Mouse (Mus musculus): ENCODE data around the gene Thrsp. TPM values are rescaled to one million over a fixed set of nuclear protein-coding genes. Genes with fewer than 3 reads are reported as not detected.

The Thrsp gene
- polyA plus RNA-seq, 1 experiment from 2014 or later: 0.34 TPM

DNA sequence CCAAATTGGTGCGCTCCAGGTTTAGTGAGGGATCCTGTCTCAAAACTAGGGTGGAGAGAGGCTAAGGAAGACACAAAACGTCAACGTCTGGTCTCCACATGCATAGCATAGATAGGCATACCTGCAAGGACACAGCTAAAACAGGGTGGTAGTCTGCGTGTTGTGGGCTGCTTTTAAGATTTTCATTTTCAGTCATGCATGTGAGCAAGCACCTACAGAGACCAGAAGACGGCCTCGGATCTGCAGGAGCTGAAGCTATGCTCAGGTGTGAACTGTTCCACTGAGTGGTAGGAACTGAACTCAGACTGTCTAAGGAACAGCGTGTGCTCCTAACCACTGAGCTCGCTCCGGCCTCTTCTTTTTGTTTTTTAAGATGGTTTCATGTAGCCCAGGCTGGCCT lies 42.4 kb downstream of the Thrsp start:
- ATAC-seq (ENCODE audit: insufficient number of reproducible peaks, low FRiP score): no peak
- H3K4me2 ChIP-seq: no peak overlapping the region
- peaks cover 12% of the 10 kb centered on the region for H3K4me1 ChIP-seq (replicated peaks)
- H3K27ac ChIP-seq (ENCODE audit: poor library complexity, severe bottlenecking): no peak overlapping the region
- H3K9me3 ChIP-seq (replicated peaks): no peaks in the 10 kb centered on the region
- H3K36me3 ChIP-seq: peaks cover 54% of the 10 kb centered on the region
- H3K4me3 ChIP-seq: no peak overlapping the region
- no peaks in the 10 kb centered on the region for H3K27me3 ChIP-seq (replicated peaks)
- 90% methylated on average over 9 of the region's 9 CpGs for WGBS
- no peak overlapping the region for H3K9ac ChIP-seq

DNA sequence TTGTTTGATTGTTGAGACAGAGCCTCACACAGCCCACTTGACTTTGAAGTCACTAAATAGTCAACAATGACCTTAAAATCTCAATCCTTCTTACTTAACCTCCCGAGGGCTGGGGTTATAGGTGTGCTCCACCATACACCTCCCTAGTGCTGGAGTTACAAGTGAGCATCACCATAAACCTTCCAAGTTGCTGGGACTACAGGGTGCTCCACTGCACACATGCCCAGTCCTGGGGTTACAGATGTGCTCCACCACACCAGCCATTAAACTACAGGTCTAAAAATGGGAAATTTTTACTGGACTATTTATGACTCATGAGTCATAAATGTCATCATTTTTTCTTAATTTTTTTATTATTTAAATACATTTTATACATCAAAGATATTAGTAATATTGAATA lies 51.6 kb downstream of the Thrsp start:
- no peaks in the 10 kb centered on the region for H3K36me3 ChIP-seq
- H3K9me3 ChIP-seq (replicated peaks): no peaks in the 10 kb centered on the region
- peaks cover 2% of the 10 kb centered on the region for H3K4me1 ChIP-seq (replicated peaks)
- no peak overlapping the region for H3K4me3 ChIP-seq
- H3K27ac ChIP-seq (ENCODE audit: poor library complexity, severe bottlenecking): no peak overlapping the region
- no peaks in the 10 kb centered on the region for H3K27me3 ChIP-seq (replicated peaks)
- no peak overlapping the region for H3K9ac ChIP-seq
- 63% methylated on average over 1 of the region's 1 CpGs for WGBS
- H3K4me2 ChIP-seq: no peak overlapping the region
- ATAC-seq (ENCODE audit: insufficient number of reproducible peaks, low FRiP score): no peak

Other genes starting within 250 kb of the Thrsp start
- gene Usp35, start 85.7 kb downstream of the Thrsp start, polyA plus RNA-seq (2016; fragmentation: Nextera tagmentation; extraction: Ambion mirVana): 1.4 and 1.8 TPM in 2 replicates
- 4.0 and 4.9 TPM in 2 replicates for gene Kctd21, start 85.4 kb downstream of the Thrsp start, polyA plus RNA-seq (2016; fragmentation: Nextera tagmentation; extraction: Ambion mirVana)
- gene Alg8, start 46.1 kb downstream of the Thrsp start, polyA plus RNA-seq (2016; fragmentation: Nextera tagmentation; extraction: Ambion mirVana): 35.0 and 38.7 TPM in 2 replicates
- gene Ndufc2, start 17.7 kb downstream of the Thrsp start, polyA plus RNA-seq (2016; fragmentation: Nextera tagmentation; extraction: Ambion mirVana): 580 TPM in 2 replicates
- 0.24 and 0.96 TPM in 2 replicates for gene Kctd14, start 33.6 kb upstream of the Thrsp start, polyA plus RNA-seq (2016; fragmentation: Nextera tagmentation; extraction: Ambion mirVana)
- 31.1 and 32.8 TPM in 2 replicates for gene Ints4, start 63.2 kb upstream of the Thrsp start, polyA plus RNA-seq (2016; fragmentation: Nextera tagmentation; extraction: Ambion mirVana)
- 32.9 and 33.0 TPM in 2 replicates for gene Aamdc, start 161.8 kb upstream of the Thrsp start, polyA plus RNA-seq (2016; fragmentation: Nextera tagmentation; extraction: Ambion mirVana)
- 15.7 and 16.4 TPM in 2 replicates for gene Rsf1, start 162.2 kb upstream of the Thrsp start, polyA plus RNA-seq (2016; fragmentation: Nextera tagmentation; extraction: Ambion mirVana)